Mouse (Mus musculus) embryonic facial prominence, embryonic 10.5 days (tissue): ENCODE measurements around the gene Nfe2. TPM values are rescaled to one million over a fixed set of nuclear protein-coding genes. Genes with fewer than 3 reads are reported as not detected.
A peak's percentile ranks its signal among the peaks of the same experiment; 100 is the strongest.

Experiments
- DNase-seq: peaks from one replicate; pipeline ENCODE4 v3.0.0-alpha.2; 2017; ENCODE audit warnings: low spot score
- H3K27ac ChIP-seq: fragments of 300-500 bp; sonication (generic); replicated peaks from 2 replicates; pipeline ENCODE4 v1.5.1; 2016; ENCODE audit warnings: mild to moderate bottlenecking
- H3K27me3 ChIP-seq: fragments of 300-500 bp; sonication (generic); replicated peaks from 2 replicates; pipeline ENCODE4 v1.6.1; 2016; ENCODE audit warnings: low read depth, mild to moderate bottlenecking; ENCODE audit not compliant: poor library complexity, severe bottlenecking
- H3K36me3 ChIP-seq: fragments of 300-500 bp; sonication (generic); replicated peaks from 2 replicates; pipeline ENCODE4 v1.6.1; 2016; ENCODE audit warnings: mild to moderate bottlenecking, moderate library complexity
- H3K4me1 ChIP-seq: fragments of 300-500 bp; sonication (generic); 2 replicates; pipeline ENCODE4 v1.6.1; 2016
- H3K4me3 ChIP-seq: fragments of 300-500 bp; sonication (generic); 2 replicates; pipeline ENCODE4 v1.5.1; 2016; ENCODE audit warnings: mild to moderate bottlenecking, moderate library complexity
- H3K9me3 ChIP-seq: fragments of 300-500 bp; sonication (generic); 2 replicates; pipeline ENCODE4 v1.6.1; 2016; ENCODE audit warnings: mild to moderate bottlenecking
- WGBS: fragments of 180-500 bp; shearing (Covaris S2); methylation state at CpG from one replicate; pipeline ENCODE4 v1.1.7; 2016; 5-methylcytosine and 5-hydroxymethylcytosine counted together
- polyA plus RNA-seq: library from polyadenylated mRNA; unstranded; fragments of >200 nt; fragmentation: Nextera tagmentation; extraction: Ambion mirVana; gene quantifications from 2 replicates; pipeline ENCODE4 v1.2.1, GENCODE M21; 2016

Gene Nfe2
- polyA plus RNA-seq, 1 experiment from 2014 or later = 5.9 TPM

GRCm38 (mm10) chr15:103300067-103300471 lies 41.9 kb upstream of the Nfe2 start:
- no peaks in the 10 kb centered on the region for H3K9me3 ChIP-seq
- 5% methylated on average over 18 of the region's 18 CpGs for WGBS
- 0 out of 2 replicates have a peak, but pooled peaks cover 4% of the 10 kb centered on the region for H3K27me3 ChIP-seq
- peaks cover 100% of the 10 kb centered on the region for H3K4me1 ChIP-seq
- DNase-seq = peak; percentile 55
- peak overlapping the region; percentile 96 for H3K27ac ChIP-seq
- H3K4me3 ChIP-seq = peak overlapping the region; percentile 45
- peaks cover 42% of the 10 kb centered on the region for H3K36me3 ChIP-seq

GRCm38 (mm10) chr15:103299644-103300043 lies 41.4 kb upstream of the Nfe2 start:
- H3K4me1 ChIP-seq = peaks cover 99% of the 10 kb centered on the region
- H3K9me3 ChIP-seq = no peaks in the 10 kb centered on the region
- 0 out of 2 replicates have a peak, but pooled peaks cover 4% of the 10 kb centered on the region for H3K27me3 ChIP-seq
- H3K27ac ChIP-seq = peak overlapping the region; percentile 96
- H3K36me3 ChIP-seq = peaks cover 42% of the 10 kb centered on the region
- WGBS = 38% methylated on average over 8 of the region's 8 CpGs
- DNase-seq = no peak
- H3K4me3 ChIP-seq = peak overlapping the region; percentile 45

GRCm38 (mm10) chr15:103298861-103299616 lies 40.8 kb upstream of the Nfe2 start:
- Histone ChIP-seq H3K4me1 (peaks cover 96% of the 10 kb centered on the region), H3K27me3 (0 out of 2 replicates have a peak, but pooled peaks cover 4% of the 10 kb centered on the region), H3K27ac (peak overlapping the region; percentile 96), H3K4me3 (no peak overlapping the region; the same call in 1 of the 2 replicates), H3K36me3 (peaks cover 42% of the 10 kb centered on the region), H3K9me3 (no peaks in the 10 kb centered on the region)
- 73% methylated on average over 5 of the region's 5 CpGs for WGBS
- no peak for DNase-seq

GRCm38 (mm10) chr15:103298026-103298425 lies 39.8 kb upstream of the Nfe2 start:
- DNase-seq = no peak
- Histone ChIP-seq H3K27ac (peak overlapping the region; percentile 96), H3K4me3 (no peak overlapping the region), H3K9me3 (no peaks in the 10 kb centered on the region), H3K27me3 (0 out of 2 replicates have a peak, but pooled peaks cover 4% of the 10 kb centered on the region), H3K4me1 (peaks cover 86% of the 10 kb centered on the region), H3K36me3 (peaks cover 53% of the 10 kb centered on the region)
- 77% methylated on average over 3 of the region's 3 CpGs for WGBS

- 0 out of 2 replicates have a peak, but pooled peaks cover 4% of the 10 kb centered on the region for H3K27me3 ChIP-seq
- no peak overlapping the region for H3K4me3 ChIP-seq
- H3K4me1 ChIP-seq = peaks cover 78% of the 10 kb centered on the region
- peak overlapping the region; percentile 96 for H3K27ac ChIP-seq
- DNase-seq = no peak
- H3K36me3 ChIP-seq = peaks cover 60% of the 10 kb centered on the region
- H3K9me3 ChIP-seq = no peaks in the 10 kb centered on the region
- WGBS = 69% methylated on average over 6 of the region's 6 CpGs
Measured at GRCm38 (mm10) chr15:103297313-103297712, 39.1 kb upstream of the Nfe2 start.

- H3K27me3 ChIP-seq = 0 out of 2 replicates have a peak, but pooled peaks cover 4% of the 10 kb centered on the region
- peaks cover 74% of the 10 kb centered on the region for H3K36me3 ChIP-seq
- peak; percentile 66 for DNase-seq
- WGBS = 6% methylated on average over 5 of the region's 5 CpGs
- H3K9me3 ChIP-seq = no peaks in the 10 kb centered on the region
- peaks cover 64% of the 10 kb centered on the region for H3K4me1 ChIP-seq
- no peak overlapping the region for H3K4me3 ChIP-seq
- H3K27ac ChIP-seq = peak overlapping the region; percentile 96
Measured at GRCm38 (mm10) chr15:103295851-103296250, 37.6 kb upstream of the Nfe2 start.

- Histone ChIP-seq H3K27me3 (0 out of 2 replicates have a peak, but pooled peaks cover 4% of the 10 kb centered on the region), H3K4me3 (no peak overlapping the region), H3K9me3 (no peaks in the 10 kb centered on the region), H3K4me1 (peaks cover 63% of the 10 kb centered on the region), H3K27ac (0 out of 2 replicates have a peak overlapping the region, but pooled peaks have one; percentile 24), H3K36me3 (peaks cover 86% of the 10 kb centered on the region)
- no peak for DNase-seq
- WGBS = 45% methylated on average over 2 of the region's 2 CpGs
Measured at GRCm38 (mm10) chr15:103294649-103295048, 36.4 kb upstream of the Nfe2 start.

GRCm38 (mm10) chr15:103293375-103293774 lies 35.2 kb upstream of the Nfe2 start:
- Histone ChIP-seq H3K4me1 (peaks cover 56% of the 10 kb centered on the region), H3K27ac (no peak overlapping the region), H3K27me3 (no peaks in the 10 kb centered on the region), H3K36me3 (peaks cover 85% of the 10 kb centered on the region), H3K4me3 (no peak overlapping the region), H3K9me3 (no peaks in the 10 kb centered on the region)
- no peak for DNase-seq
- 98% methylated on average over 2 of the region's 2 CpGs for WGBS

- H3K9me3 ChIP-seq = no peaks in the 10 kb centered on the region
- no peak for DNase-seq
- no peak overlapping the region for H3K27ac ChIP-seq
- no peak overlapping the region for H3K4me3 ChIP-seq
- no peaks in the 10 kb centered on the region for H3K27me3 ChIP-seq
- peaks cover 50% of the 10 kb centered on the region for H3K4me1 ChIP-seq
- 90% methylated on average over 4 of the region's 4 CpGs for WGBS
- H3K36me3 ChIP-seq = peaks cover 83% of the 10 kb centered on the region
Measured at GRCm38 (mm10) chr15:103292673-103293345, 34.6 kb upstream of the Nfe2 start.

- WGBS = 94% methylated on average over 9 of the region's 9 CpGs
- no peaks in the 10 kb centered on the region for H3K27me3 ChIP-seq
Measured at GRCm38 (mm10) chr15:103290843-103291242, 32.6 kb upstream of the Nfe2 start.

GRCm38 (mm10) chr15:103290417-103290816 lies 32.2 kb upstream of the Nfe2 start:
- 75% methylated on average over 6 of the region's 6 CpGs for WGBS
- Histone ChIP-seq H3K4me3 (no peak overlapping the region), H3K9me3 (no peaks in the 10 kb centered on the region), H3K36me3 (peaks cover 73% of the 10 kb centered on the region), H3K4me1 (peaks cover 26% of the 10 kb centered on the region), H3K27ac (peak overlapping the region; percentile 51; the same call in 1 of the 2 replicates), H3K27me3 (no peaks in the 10 kb centered on the region)
- DNase-seq = no peak

More at GRCm38 (mm10) chr15:103290843-103291242, 32.6 kb upstream of the Nfe2 start:
- Histone ChIP-seq H3K4me3 (no peak overlapping the region), H3K36me3 (peaks cover 77% of the 10 kb centered on the region), H3K9me3 (no peaks in the 10 kb centered on the region), H3K4me1 (peaks cover 30% of the 10 kb centered on the region), H3K27ac (no peak overlapping the region)
- no peak for DNase-seq

- DNase-seq = no peak
- 51% methylated on average over 5 of the region's 5 CpGs for WGBS
- Histone ChIP-seq H3K4me3 (no peak overlapping the region), H3K27me3 (no peaks in the 10 kb centered on the region), H3K9me3 (no peaks in the 10 kb centered on the region), H3K36me3 (peaks cover 72% of the 10 kb centered on the region), H3K27ac (no peak overlapping the region), H3K4me1 (peaks cover 23% of the 10 kb centered on the region)
Measured at GRCm38 (mm10) chr15:103289600-103289999, 31.4 kb upstream of the Nfe2 start.
